Mouse (Mus musculus) spleen, postnatal 36 days (tissue): ENCODE measurements around the gene Ube4a.

Experiments
- DNase-seq, 2 experiments: peaks; one replicate each; pipeline ENCODE4 v3.0.0; 2022; ENCODE audit warnings: low spot score in 2 of 2, mixed read lengths in 1 of 2

Ube4a gene

DNA sequence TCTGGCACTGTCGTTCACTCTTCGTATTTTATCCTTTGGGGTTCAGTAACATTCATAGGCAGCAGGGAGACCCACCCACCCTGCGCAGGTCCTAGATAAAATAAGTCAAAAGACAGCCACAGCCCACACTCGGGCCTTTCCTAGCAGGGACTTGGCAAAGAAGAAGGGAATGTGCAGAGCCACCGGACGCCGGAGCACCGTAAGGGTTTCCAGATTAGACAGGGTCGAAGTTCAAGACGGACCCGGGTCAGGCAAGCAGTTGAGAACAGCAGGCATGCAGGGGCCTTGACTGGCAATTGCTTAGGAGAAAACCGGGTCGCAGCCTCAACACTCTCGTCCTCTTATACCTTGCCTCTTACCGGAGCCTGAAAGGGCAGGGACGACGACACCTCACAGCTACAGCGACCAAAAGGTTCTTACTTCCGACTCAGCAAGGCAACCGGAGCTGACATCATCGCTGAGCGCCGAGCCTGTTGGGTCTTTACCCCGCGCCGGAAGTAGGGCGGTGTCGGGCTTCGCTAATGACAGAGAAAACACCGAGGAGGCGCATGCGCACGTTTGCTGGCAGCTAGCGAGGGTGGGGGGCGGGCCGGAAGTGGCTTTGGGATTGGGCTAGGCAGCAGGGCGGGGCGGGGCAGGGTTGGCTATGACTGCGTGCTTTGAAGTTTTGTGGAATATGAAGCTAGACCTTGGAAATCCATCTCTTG is at the start of gene Ube4a:
Gene Ube4a (minus strand): TSS at position 475 of the 707 bp plus-strand sequence.
- peak; percentile 98 for DNase-seq

GRCm38 (mm10) chr9:45014879-45015278 is 49.5 kb upstream of the Ube4a start:
- DNase-seq, result no peak

- DNase-seq, result no peak
Measured at GRCm38 (mm10) chr9:45011291-45011690, 45.9 kb upstream of the Ube4a start.

DNA sequence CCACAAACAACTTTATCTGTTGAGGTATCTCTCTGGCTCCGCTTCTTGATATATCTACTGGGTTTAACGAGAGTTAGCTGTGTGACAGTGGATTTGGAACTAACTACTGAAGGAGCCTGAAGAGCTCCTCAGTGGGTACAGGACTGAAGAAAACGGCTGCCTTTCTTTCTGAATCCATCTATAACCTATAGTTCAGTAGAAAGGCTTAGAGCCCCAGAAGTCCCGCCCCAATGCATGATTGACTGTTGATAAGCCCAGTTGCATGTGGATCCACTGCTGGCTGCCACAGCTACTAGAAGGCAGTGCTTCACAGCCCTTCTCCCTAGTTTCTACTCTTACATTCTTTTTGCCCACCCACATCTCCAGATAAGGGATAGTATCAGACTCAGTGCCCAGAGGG is 45.1 kb upstream of the Ube4a start:
- DNase-seq, result peak; percentile 20

- DNase-seq, result peak; percentile 22 to 24
Measured at GRCm38 (mm10) chr9:45009180-45010078, 44.0 kb upstream of the Ube4a start, which contains the start of gene Cd3e. Gene Cd3e, minus strand, starts transcription at chr9:45009627.

DNA sequence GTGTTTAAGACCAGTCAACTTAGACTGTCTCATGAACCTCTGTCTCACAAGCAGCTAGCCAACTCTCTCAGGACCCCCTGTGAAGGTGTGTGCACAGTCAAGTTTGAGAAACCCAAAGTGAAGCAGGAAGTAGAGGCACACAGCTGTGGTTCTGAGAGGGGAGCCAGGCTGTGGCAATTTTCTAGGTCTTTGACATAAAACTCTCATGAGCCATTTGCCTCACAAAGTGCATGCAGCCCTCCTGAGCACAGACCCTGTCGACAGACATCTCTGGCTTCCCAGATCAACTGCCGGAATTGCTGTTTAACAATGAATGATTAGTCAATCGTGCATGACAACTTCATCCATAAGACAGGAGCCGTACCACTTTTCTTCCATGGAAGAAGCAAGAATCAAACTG is 42.9 kb upstream of the Ube4a start:
- no peak for DNase-seq

DNA sequence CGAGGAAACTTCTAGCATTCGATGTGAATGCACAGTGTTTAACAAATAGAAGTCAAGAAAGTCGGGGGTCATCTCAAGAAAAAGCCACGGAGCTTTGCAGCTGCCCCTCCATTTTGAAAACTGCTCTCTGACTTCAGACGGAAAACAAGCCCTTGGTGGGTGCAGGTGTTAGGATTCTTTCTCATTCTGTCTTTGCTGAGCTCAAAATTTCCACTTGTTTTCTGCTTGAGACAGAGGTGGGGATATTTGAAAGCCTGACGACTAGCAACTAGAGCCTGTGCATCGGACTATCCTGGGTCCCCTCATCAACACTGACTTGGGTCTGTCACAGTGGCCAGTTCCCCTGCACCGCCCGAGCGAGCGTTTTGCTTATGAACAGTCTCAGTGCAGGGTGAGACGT is 42.0 kb upstream of the Ube4a start:
- no peak for DNase-seq

- no peak for DNase-seq
Measured at GRCm38 (mm10) chr9:45000249-45000648, 34.8 kb upstream of the Ube4a start.

DNA sequence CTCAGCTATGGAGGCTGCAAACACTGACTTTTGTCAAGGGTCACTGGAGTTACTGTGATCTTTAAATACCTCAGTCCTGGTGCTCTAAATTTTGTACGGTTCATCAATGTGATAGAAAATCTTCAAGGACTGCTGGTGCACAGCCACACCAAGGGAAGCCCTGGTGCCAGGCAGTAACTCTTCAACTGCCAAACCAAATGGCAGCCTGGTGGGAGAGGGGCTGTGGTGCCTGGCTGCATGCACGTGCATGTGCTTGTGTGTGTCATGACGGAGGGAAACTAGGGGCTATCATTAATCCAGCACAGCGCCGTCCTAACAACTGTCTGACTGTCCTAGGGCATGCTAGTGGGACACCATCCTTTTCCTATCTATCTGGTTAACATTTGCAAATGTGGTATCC is 34.4 kb upstream of the Ube4a start:
- no peak for DNase-seq

DNA sequence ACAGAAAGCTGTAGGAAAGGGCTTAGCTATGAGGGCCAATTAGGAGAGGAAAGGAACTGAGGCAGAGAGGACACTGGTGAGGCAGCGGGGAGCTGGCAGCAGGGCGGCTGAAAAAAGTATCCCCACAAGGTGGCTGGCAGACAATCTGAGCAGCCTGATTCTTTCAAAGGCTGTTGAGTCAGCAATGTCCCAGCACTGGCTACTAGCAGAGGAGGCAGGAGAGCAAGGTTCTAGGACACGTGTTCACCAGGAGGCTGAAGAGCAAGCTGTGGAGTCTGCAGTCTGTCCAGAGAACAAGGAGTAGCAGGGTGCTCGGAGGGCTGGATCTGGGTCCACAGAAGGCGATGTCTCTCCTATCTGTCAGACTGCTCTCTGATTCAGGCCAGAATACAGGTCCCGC is 33.8 kb upstream of the Ube4a start:
- DNase-seq, result no peak

DNA sequence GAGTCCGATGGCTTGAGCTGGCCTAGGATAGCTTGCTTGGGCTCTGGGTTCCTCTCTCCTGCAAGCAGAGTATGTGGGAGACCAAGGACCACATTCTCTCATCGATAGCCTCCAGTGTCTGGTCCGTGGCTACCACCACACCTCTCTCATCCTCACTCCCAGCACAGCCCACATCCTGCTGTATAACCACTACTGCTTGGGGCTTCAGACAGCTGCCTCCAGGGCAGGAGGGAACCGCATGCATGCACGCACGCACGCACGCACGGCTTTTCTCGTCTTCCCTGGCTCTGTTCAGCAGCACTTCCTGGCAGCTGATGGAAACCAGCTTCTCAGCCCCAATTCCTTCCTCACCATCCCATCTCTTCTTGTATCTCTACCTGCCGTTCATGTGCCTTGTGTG is 32.7 kb upstream of the Ube4a start:
- DNase-seq, result no peak

GRCm38 (mm10) chr9:44996590-44996989 is 31.2 kb upstream of the Ube4a start:
- no peak for DNase-seq

- no peak for DNase-seq
Measured at GRCm38 (mm10) chr9:44994962-44995361, 29.6 kb upstream of the Ube4a start.

DNA sequence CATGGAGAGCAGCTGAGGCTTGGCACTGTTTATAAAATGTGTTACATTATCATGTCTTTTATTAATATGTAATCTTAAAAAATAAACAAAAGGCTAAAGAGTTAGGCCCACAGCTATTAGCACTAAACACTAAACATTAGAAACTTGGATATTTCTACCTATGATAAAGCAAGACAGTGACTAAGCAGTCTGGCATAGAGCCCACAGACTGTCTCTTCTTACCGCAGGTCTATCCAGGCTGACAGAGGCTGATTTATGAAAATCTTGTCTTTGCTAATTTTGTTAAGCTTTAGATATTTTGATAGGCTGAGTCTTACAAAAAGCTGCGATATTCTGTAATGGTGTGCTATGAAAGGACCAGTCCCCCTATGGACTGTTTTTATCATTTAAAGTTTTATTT is 27.9 kb upstream of the Ube4a start:
- no peak for DNase-seq

- no peak for DNase-seq
Measured at GRCm38 (mm10) chr9:44992271-44992670, 26.9 kb upstream of the Ube4a start.

DNA sequence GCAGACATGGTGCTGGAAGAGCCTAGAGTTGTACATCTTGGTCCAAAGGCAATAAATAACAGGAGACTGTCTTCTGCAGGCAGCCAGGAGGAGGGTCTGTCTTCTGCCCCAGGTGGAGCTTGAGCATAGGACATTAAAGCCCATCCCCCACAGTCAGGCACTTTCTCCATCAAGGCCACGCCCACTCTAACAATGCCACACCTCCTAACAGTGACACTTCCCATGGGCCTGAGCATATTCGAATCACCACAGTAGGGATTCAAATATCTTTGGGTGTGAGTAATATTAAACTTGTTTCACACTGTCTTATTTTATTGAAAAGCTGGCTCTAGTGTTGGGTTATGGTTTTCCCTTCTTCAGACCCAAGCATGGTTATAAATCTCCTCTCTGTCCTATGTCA is 26.4 kb upstream of the Ube4a start:
- no peak for DNase-seq

GRCm38 (mm10) chr9:44986976-44987375 is 21.6 kb upstream of the Ube4a start:
- DNase-seq, result peak in 1 of 2 experiments; percentile 13

DNA sequence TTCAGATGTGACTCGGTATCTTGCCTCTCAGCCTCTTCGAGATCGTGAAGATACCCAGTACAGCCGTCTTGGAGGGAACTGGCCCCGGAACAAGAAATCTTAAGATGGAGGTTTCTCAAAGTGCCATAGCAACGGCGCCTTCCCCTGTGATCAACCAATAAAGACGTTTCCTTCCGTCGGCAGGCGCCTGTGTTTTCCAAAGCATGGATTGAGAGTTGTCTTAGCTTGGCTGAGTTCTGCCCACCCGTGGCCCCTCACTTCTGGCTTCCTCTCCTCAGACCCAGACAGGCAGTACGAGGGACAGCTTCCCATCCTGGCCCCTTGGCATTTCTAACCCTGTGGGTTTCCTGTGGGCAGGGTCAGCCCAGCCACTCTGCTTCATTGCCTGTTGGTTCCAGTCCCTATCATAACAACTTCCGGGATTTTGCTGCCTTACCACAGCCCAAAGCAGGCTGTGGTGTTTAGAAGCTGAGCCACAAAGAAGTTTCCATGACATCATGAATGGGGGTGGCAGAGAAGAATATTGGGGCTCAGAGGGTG is 20.9 kb upstream of the Ube4a start:
- DNase-seq, result peak; percentile 89

GRCm38 (mm10) chr9:44985721-44986161 is 20.3 kb upstream of the Ube4a start:
- peak in 1 of 2 experiments; percentile 18 for DNase-seq

DNA sequence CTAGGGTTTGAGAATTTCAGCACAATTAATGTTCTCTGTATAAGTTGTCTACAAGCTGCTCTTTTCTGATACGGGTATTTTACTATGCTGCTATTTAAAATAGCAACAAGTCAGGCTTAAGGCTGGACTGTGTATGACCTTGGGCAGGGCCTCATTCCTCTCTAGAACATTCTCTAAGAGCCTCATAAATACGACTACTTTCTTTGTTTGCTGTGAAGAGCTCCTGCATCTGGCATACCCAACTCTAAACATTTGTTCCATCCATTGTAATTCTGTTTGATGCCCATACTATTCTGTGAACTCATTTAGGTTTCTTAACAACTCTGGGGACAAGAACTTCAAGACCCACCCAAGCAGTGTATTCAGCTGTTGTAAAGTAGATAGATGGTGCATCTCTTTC is 17.6 kb upstream of the Ube4a start:
- no peak for DNase-seq

- DNase-seq, result no peak
Measured at GRCm38 (mm10) chr9:44982531-44982930, 17.1 kb upstream of the Ube4a start.

DNA sequence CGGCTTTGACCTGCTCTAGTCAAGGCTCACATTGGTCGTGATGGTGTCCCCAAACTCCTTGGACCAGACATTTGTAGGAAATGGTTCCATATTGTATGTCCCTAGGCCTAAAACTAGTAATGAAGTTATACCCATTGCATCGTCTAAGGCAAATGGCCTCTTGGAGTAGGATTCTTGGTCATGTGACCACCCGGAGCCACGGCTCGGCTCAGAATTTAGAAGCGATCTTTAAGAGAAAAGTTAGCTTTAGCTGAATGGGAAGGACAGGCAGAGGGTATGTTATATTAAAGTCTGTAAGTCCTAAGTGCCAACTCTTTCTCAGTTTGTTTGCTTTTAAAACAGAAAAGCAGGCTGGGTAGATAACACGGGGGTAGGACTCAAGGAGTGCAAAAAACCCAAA is 16.7 kb upstream of the Ube4a start:
- DNase-seq, result no peak

- DNase-seq, result peak in 1 of 2 experiments; percentile 22
Measured at GRCm38 (mm10) chr9:44981676-44982075, 16.3 kb upstream of the Ube4a start, which contains the start of gene Cd3d. Gene Cd3d, plus strand, starts transcription at chr9:44981786.
